Mouse (Mus musculus): Measurements from ENCODE around the gene C2cd6.

DNA sequence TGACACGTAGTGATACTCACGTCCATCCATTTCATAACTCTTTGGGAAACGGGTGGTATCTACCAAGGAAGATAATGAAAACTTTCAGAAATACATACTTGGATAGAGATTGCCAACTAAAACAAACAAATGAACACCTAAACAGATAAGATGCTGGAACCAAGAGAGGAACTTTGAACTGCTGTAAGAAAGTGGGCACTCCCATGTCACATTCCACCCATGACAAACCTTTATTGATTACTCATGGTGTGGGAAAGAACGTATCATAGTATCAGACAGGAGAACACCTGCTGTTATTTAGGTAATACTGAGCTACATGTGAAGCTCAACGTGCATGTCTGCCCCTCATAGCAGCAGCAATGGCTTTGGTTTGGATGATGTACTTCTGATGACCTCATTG lies 30.9 kb upstream of the C2cd6 start:
- TF ChIP-seq CTCF (IDR thresholded peaks at IDR 0.05; ENCODE audit: low read depth, low read length) = no peak
- TF ChIP-seq POLR2A (IDR thresholded peaks at IDR 0.05; ENCODE audit: borderline replicate concordance, low read depth, low read length) = no peak
